Mouse (Mus musculus) ES-Bruce4 (cell line): ENCODE data around the gene Ccl17.

Source experiments
- CTCF ChIP-seq: IDR thresholded peaks from one replicate; pipeline ENCODE4 v1.8.1; 2011; ENCODE audit warnings: low read depth, low read length
- EP300 ChIP-seq: IDR thresholded peaks from 2 replicates; pipeline ENCODE4 v1.6.1; 2011; ENCODE audit warnings: low read depth, low read length; ENCODE audit not compliant: insufficient read depth
- POLR2A ChIP-seq: IDR thresholded peaks from one replicate; pipeline ENCODE4 v1.8.1; 2011; ENCODE audit warnings: low read length; ENCODE audit not compliant: insufficient read depth

- no peak for TF ChIP-seq CTCF
- TF ChIP-seq POLR2A, result no peak
- no peak for TF ChIP-seq EP300
These were observed 39.8 kb downstream of the Ccl17 start for GRCm38 (mm10) chr8:94850049-94850448.
